Mouse (Mus musculus) MEL (cell line): ENCODE measurements around the gene Tipin.
A peak's percentile ranks its signal among the peaks of the same experiment; 100 is the strongest.

Source experiments
- CHD1 ChIP-seq: IDR thresholded peaks from 2 replicates; pipeline ENCODE4 v1.6.1; 2012; ENCODE audit warnings: low read depth, mild to moderate bottlenecking, inconsistent platforms, low read length, improper control_type of control experiment
- CTCF ChIP-seq, 3 experiments: IDR thresholded peaks in 2 of 3; conservative IDR thresholded peaks in 1 of 3; 2 replicates each; pipeline ENCODE4 v1.5.1; 2011 to 2012; ENCODE audit warnings: low read length in 3 of 3, low read depth in 2 of 3, mild to moderate bottlenecking in 2 of 3, improper control_type of control experiment in 1 of 3, inconsistent platforms in 1 of 3, mixed read lengths in 1 of 3, moderate library complexity in 1 of 3; ENCODE audit not compliant: control insufficient read depth in 1 of 3, insufficient read depth in 1 of 3, poor library complexity in 1 of 3, severe bottlenecking in 1 of 3
- E2F4 ChIP-seq: IDR thresholded peaks from 2 replicates; pipeline ENCODE4 v1.6.1; 2011; ENCODE audit warnings: low read depth, low read length, improper control_type of control experiment, borderline replicate concordance
- ELF1 ChIP-seq: IDR thresholded peaks from 2 replicates; pipeline ENCODE4 v1.6.1; 2014; ENCODE audit warnings: low read depth, mild to moderate bottlenecking, inconsistent platforms, low read length, improper control_type of control experiment, moderate library complexity
- EP300 ChIP-seq, 2 experiments: IDR thresholded peaks; 2 replicates each; pipeline ENCODE4 v1.6.1; 2011; ENCODE audit warnings: improper control_type of control experiment in 2 of 2, low read length in 2 of 2, low read depth in 1 of 2, mild to moderate bottlenecking in 1 of 2
- HCFC1 ChIP-seq: IDR thresholded peaks from 2 replicates; pipeline ENCODE4 v1.6.1; 2012; ENCODE audit warnings: low read depth, mild to moderate bottlenecking, inconsistent platforms, low read length, improper control_type of control experiment, moderate library complexity
- MAX ChIP-seq: IDR thresholded peaks from 2 replicates; pipeline ENCODE4 v1.6.1; 2011; ENCODE audit warnings: low read length, improper control_type of control experiment
- MEF2A ChIP-seq: IDR thresholded peaks from 2 replicates; pipeline ENCODE4 v1.6.1; 2014; ENCODE audit warnings: low read depth, mild to moderate bottlenecking, inconsistent platforms, low read length, improper control_type of control experiment; ENCODE audit not compliant: poor library complexity, insufficient replicate concordance, severe bottlenecking; ENCODE audit errors: extremely low read depth
- MYC ChIP-seq: IDR thresholded peaks from 2 replicates; pipeline ENCODE4 v1.6.1; 2011; ENCODE audit warnings: low read depth, mild to moderate bottlenecking, low read length, improper control_type of control experiment, moderate library complexity
- NRF1 ChIP-seq: IDR thresholded peaks from 2 replicates; pipeline ENCODE4 v1.6.1; 2014; ENCODE audit warnings: low read depth, mild to moderate bottlenecking, inconsistent platforms, low read length, improper control_type of control experiment, moderate library complexity; ENCODE audit not compliant: poor library complexity, insufficient read depth, severe bottlenecking
- POLR2A ChIP-seq, 2 experiments: IDR thresholded peaks; 2 replicates each; pipeline ENCODE4 v1.6.1; 2011 to 2012; ENCODE audit warnings: low read length in 2 of 2, mild to moderate bottlenecking in 2 of 2, control low read depth in 1 of 2, improper control_type of control experiment in 1 of 2, low read depth in 1 of 2, moderate library complexity in 1 of 2; ENCODE audit not compliant: control insufficient read depth in 1 of 2, insufficient read depth in 1 of 2, poor library complexity in 1 of 2
- POLR2AphosphoS5 ChIP-seq: IDR thresholded peaks from 2 replicates; pipeline ENCODE4 v1.6.1; 2012; ENCODE audit warnings: low read depth, borderline replicate concordance, mild to moderate bottlenecking, inconsistent platforms, low read length, moderate library complexity, mixed read lengths
- TCF12 ChIP-seq: IDR thresholded peaks from 2 replicates; pipeline ENCODE4 v1.6.1; 2014; ENCODE audit warnings: low read depth, mild to moderate bottlenecking, inconsistent platforms, low read length, improper control_type of control experiment, moderate library complexity
- USF1 ChIP-seq: IDR thresholded peaks from 2 replicates; pipeline ENCODE4 v1.6.1; 2014; ENCODE audit warnings: low read depth, mild to moderate bottlenecking, inconsistent platforms, low read length, improper control_type of control experiment, moderate library complexity

- TF ChIP-seq E2F4 (peak; percentile 94), POLR2A (IDR thresholded peaks at IDR 0.05; ENCODE audit: control insufficient read depth in 1 of 2, insufficient read depth in 1 of 2, low read depth in 1 of 2, low read length in 2 of 2, poor library complexity in 1 of 2) (peak; percentile 92 to 95), POLR2AphosphoS5 (no peak), EP300 (IDR thresholded peaks at IDR 0.05; ENCODE audit: low read depth in 1 of 2, low read length in 2 of 2) (no peak), CTCF (IDR thresholded peaks at IDR 0.05 in 2 of 3, conservative IDR thresholded peaks at IDR 0.05 in 1 of 3; ENCODE audit: control insufficient read depth in 1 of 3, insufficient read depth in 1 of 3, low read depth in 2 of 3, low read length in 3 of 3, poor library complexity in 1 of 3, severe bottlenecking in 1 of 3) (no peak), MAX (no peak), ELF1 (no peak), CHD1 (no peak), USF1 (no peak), TCF12 (no peak), MYC (no peak), NRF1 (no peak), MEF2A (no peak), HCFC1 (peak; percentile 73; the same call in 1 of the 2 replicates)
Observed at GRCm38 (mm10) chr9:64281105-64281780, at the start of gene Tipin.
